Mouse (Mus musculus) adipocyte (in vitro differentiated cells): ENCODE measurements around the gene Gm7138.
A peak's percentile ranks its signal among the peaks of the same experiment; 100 is the strongest.
"Not testable (repeated sequence)": the region's sequence is repeated elsewhere in the genome, so short reads cannot be mapped to it uniquely, and the experiment has no call there.

Experiments used
- DNase-seq: peaks from one replicate; pipeline ENCODE4 v3.0.0-alpha.2; 2016; ENCODE audit warnings: low spot score

Gm7138 gene

DNA sequence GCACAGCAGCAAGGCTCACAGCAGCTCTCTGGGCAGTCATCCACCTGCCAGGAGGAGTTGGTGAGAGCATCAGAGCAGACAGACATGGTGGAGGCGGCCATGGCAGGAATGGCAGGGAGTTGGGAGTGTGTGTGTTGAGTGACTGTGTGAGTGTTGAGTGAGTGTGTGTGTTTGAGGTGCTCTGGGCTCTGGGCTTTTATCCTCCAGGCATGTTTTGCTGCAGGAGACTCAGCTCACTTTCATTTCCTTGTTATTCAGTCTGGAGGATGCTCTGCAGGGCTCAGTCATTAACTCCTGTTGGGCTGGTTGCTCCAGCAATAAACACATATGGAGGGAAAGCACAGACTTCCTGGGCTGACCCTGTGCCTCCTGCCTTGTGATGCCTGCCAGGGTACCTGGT, at the start of gene Gm7138:
Gm7138 (minus strand) TSS at position 101 of the 400 bp plus-strand sequence.
- DNase-seq: not testable (repeated sequence)

DNA sequence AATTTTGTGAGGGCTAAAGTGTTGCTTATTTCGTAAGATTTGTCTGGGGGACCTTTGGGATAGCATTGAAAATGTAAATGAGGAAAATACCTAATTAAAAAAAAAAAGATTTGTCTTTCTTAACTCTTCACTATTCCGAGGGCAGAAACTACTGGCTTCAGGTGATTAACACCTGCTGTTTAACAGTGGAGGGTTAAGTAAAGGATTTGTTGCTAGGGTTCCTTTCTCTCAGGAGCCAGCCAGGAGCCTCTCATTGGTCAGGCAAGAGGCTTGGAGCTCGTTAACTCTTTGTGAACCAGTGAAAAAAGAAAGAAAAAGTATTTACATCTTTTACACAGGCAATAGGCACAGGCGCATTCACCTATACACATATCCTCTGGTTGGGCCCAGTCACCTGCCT, 42.5 kb upstream of the Gm7138 start:
- no peak for DNase-seq

DNA sequence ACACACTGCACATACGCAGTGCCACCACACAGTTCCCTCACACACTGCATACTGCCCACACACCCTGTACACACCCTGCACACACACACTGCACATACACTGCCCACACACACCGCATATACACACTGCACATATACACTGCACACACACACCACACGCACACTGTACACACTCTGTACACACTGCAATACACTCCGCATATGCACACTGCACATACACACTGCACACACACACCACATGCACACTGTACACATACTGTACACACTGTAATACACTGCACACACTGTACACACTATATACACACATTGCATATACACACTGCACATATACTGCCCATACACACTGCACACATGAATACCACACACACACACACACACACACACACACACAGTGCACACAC, 41.8 kb upstream of the Gm7138 start:
- DNase-seq: no peak

DNA sequence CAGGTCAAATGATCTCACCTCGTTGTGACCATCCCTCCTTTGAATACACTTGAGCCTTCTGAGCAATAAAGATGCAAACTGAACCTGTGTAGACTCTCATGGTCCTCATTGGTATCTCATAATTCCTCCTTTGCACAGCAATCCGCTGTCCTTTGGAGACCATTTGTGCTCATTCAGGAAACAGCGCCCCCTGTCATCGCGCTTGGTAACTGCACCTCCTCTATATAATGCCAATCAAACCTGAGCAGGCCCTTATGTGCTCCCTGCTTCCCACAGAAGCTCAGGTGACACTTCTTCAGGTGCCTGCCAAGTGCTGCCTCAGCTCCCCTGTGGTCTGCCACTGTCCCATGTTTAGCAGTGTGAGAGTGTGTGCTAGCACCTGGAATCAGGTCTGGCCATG, 38.8 kb upstream of the Gm7138 start:
- DNase-seq: peak; percentile 12

DNA sequence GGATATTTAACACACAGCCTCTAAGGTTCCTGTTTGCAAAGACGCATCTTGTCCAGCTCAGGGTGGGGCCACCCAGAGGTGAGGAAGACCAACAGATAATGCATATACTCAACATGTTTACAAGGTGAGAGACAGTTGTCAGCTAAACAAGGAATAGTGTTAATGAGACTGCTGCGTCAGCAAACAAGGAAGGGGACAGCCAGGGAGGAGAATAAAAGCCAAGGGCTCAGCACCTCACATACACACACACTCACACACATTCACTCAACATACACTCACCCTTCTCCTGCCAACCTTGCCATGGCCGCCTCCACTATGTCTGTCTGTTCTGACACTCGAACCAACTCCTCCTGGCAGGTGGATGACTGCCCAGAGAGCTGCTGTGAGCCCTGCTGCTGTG, 37.6 kb upstream of the Gm7138 start, which contains the start of gene Gm2696:
Gm2696 (plus strand) TSS at position 301 of the 400 bp plus-strand sequence.
- no peak for DNase-seq

DNA sequence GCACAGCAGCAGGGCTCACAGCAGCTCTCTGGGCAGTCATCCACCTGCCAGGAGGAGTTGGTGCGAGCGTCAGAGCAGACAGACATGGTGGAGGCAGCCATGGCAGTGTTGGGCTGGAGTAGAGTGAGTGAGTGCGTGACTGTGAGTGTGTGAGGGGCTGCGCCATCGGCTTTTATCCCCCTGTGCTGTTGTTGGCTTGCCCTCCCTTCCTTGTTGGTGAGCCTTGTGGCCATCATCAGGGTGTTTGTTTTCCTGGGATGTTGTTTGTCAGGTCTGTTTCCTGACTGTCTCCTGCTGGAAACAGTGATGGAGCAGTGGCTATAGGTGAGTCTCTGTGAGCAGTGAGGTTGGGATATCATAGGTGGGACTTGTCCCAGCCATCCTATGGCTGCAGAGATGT, 35.0 kb upstream of the Gm7138 start, which contains the start of gene Gm9507:
Gm9507 (minus strand) TSS at position 101 of the 400 bp plus-strand sequence.
- DNase-seq: no peak

DNA sequence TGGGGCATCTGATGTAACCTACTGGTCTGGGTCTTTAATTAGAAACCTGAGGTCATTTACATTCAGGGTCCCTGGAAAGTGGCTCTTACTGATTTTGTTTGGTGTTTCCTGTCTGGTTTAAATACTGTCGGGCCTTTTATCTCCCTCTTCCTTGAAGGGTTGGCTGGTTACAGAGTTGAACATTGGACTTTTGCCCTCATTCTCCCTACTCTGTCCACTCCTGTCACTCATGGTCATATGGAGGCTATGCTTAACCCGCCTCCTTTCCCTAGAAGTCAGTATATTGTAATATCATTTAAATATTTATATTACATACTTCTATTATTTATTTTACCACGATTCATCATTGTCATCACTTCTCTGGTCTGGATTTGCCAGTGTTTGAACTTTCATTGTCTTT, 27.4 kb upstream of the Gm7138 start:
- DNase-seq: no peak

DNA sequence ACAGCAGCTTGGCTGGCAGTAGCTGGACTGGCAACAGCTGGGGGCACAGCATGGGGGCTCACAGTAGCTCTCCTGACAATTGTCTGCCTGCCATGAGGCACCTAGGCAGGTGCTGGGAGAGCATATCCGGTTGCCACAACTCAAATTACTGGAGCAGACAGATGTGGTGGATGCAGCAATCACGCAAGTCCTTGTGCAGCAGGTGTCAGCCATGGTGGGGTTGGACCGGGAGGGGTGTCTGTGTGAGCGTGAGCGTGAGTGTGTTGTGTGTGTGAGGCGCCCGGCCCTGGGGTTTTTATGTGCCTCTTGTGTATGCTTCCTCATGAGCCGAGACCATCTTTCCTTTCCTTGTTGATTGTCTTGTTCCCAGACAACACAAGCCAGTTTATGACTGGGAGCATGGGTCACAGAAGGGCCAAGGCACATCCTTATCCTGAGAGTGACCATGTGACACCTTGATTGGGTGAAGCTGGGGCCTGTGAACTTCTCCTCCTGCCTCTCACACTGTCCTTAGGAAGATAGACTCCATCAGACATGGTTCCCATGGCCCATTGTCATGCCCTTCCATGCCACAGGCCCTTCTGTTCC, 22.3 kb upstream of the Gm7138 start, which contains the start of gene Gm19668:
Gm19668 (minus strand) TSS at position 213 of the 588 bp plus-strand sequence.
- DNase-seq: no peak

DNA sequence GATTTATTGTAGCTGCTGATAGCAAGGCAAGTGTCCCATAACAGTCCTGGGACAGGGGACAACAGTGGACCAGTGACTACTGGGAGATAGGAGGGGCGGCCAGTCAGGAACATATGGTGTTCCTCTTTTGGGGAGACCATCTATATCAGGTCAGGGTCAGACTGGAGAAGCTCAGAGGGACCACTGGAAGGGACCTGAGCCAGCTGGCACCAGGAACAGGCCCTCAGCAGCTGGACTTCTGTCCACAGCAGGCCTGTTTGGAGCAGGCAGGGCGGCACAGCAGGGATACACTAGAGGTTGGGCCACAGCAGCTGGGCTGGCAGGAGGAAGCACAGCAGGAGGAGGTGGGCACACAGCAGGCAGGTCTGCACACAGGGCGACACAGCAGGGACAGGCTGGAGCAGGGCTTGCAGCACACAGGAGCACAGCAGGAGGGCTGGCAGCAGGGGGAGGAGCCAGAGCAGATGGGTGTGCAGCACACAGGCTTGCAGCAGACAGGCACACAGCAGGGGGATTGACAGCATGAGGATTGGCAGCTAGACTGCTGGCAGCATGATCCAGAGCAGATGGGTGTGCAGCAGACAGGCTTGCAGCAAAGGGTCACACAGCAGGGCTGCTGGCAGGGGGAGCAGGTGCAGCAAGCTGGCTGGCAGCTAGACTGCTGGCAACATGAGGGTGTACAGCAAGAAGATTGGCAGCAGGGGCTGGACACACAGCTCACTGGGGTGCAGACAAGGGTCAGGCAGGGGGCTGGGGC, 21.6 kb upstream of the Gm7138 start:
- DNase-seq: not testable (repeated sequence)

DNA sequence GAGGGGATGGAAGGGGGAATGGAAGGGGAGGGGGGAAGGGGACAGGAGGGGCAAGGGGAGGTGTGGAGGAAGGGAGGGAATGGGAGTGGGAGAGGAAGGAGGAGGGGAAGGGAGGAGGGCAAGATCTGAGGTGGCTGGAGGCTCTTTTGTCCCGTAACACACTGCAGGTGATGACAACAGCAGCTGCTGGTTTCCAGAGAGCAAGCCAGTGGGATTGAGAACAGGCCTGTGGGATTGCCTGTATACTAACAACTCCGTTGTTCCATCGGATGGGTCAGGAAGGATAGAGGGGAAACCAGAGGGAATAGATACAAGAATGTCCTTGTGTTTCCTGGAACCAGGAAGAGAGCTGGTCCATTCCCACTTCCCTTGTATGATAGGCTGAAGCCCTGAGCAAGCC, 20.9 kb upstream of the Gm7138 start:
- no peak for DNase-seq

DNA sequence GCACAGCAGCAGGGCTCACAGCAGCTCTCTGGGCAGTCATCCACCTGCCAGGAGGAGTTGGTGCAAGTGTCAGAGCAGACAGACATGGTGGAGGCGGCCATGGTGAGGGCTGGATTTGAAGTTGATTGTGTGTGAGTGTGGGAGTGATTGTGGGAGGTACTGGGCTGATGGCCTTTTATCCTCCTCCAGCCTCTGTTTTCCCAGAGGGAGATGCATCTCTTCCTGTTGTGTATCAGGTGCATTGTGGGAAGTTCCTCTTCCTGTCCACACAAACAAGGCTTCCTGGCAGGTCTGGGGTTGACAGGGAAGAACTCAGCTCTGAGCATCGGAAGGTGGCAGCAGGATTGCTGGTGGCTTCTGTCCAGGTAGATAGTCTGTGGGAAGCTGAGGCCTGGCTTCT, 18.2 kb upstream of the Gm7138 start, which contains the start of gene Gm9639:
Gm9639 (minus strand) TSS at position 101 of the 400 bp plus-strand sequence.
- no peak for DNase-seq

DNA sequence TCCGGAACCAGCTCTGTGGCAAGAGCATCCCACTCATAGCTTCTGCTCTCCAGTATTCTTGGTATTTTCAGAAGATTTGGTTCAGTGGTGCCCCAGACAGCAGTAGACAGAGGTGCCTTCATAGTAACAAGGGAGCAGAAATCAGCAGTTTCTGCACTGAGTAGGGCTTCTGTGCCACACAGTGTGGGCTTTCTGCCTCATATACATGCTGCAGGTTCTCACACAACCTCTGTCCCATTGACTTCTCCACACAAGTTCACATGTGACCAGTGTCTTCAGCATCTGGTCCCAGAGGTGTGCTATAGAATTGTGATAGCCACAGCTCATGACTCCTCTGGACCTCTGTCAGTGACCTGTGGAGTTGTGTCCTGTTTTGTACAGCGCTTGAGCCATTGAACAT, 11.9 kb upstream of the Gm7138 start:
- no peak for DNase-seq

DNA sequence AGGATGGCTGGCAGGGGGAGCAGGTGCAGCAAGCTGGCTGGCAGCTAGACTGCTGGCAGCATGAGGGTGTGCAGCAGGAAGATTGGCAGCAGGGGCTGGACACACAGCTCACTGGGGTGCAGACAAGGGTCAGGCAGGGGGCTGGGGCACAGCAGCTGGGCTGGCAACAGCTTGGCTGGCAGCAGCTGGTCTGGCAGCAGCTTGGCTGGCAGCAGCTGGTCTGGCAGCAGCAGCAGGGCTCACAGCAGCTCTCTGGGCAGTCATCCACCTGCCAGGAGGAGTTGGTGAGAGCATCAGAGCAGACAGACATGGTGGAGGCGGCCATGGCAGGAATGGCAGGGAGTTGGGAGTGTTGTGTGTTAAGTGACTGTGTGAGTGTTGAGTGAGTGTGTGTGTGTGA, 11.1 kb upstream of the Gm7138 start, which contains the start of gene Gm7137:
Gm7137 (minus strand) TSS at position 325 of the 400 bp plus-strand sequence.
- DNase-seq: not testable (repeated sequence)

DNA sequence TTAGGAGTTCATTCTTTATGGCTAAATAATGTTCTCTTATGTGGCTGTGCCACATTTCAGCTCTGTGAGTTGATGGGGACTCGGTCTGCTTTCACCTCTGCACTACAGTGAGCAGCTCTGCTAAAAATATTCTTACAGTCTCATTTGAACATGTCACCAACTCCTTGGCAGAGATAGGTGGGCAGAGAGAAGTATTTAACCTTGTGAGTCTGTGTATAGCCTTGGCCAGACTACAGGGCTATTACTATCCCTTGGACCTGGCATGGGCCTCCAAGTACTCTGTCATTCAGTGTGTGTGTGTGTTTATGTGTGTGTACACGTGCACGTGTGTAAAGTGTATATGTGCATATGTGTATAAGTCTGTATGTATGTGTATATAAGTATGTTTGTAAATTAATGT, 6.7 kb upstream of the Gm7138 start:
- not testable (repeated sequence) for DNase-seq

DNA sequence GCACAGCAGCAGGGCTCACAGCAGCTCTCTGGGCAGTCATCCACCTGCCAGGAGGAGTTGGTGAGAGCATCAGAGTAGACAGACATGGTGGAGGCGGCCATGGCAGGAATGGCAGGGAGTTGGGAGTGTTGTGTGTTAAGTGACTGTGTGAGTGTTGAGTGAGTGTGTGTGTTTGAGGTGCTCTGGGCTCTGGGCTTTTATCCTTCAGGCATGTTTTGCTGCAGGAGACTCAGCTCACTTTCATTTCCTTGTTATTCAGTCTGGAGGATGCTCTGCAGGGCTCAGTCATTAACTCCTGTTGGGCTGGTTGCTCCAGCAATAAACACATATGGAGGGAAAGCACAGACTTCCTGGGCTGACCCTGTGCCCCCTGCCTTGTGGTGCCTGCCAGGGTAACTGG, 5.7 kb upstream of the Gm7138 start, which contains the start of gene Gm3250:
Gm3250 (minus strand) TSS at position 101 of the 400 bp plus-strand sequence.
- not testable (repeated sequence) for DNase-seq

DNA sequence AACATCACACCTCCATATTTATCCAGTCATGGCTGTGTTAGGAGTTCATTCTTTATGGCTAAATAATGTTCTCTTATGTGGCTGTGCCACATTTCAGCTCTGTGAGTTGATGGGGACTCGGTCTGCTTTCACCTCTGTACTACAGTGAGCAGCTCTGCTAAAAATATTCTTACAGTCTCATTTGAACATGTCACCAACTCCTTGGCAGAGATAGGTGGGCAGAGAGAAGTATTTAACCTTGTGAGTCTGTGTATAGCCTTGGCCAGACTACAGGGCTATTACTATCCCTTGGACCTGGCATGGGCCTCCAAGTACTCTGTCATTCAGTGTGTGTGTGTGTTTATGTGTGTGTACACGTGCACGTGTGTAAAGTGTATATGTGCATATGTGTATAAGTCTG, 4.6 kb downstream of the Gm7138 start:
- not testable (repeated sequence) for DNase-seq

DNA sequence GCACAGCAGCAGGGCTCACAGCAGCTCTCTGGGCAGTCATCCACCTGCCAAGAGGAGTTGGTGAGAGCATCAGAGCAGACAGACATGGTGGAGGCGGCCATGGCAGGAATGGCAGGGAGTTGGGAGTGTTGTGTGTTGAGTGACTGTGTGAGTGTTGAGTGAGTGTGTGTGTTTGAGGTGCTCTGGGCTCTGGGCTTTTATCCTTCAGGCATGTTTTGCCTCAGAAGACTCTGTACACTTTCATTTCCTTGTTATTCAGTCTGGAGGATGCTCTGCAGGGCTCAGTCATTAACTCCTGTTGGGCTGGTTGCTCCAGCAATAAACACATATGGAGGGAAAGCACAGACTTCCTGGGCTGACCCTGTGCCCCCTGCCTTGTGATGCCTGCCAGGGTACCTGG, 5.5 kb downstream of the Gm7138 start, which contains the start of gene Gm3238:
Gm3238 (minus strand) TSS at position 101 of the 400 bp plus-strand sequence.
- not testable (repeated sequence) for DNase-seq

DNA sequence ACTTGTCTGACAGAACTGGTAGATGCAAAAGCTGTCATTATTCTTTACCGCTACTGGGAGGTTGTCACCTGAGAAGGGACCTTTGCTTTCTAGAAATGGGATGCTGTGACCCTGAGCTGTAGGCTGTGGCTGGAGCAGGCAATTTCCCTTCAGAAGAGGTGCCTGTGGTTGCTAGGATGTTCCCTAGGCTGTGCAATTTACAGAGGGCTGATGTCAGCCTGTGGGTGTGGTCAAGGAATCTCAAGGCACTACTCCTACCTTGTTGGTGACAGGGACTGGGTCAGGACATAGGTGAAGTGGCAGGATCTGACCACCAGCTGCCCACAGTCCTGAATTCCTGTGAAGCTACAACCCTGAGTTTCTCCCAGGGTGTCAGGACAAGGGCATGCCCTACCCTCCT, 7.0 kb downstream of the Gm7138 start:
- DNase-seq: no peak

DNA sequence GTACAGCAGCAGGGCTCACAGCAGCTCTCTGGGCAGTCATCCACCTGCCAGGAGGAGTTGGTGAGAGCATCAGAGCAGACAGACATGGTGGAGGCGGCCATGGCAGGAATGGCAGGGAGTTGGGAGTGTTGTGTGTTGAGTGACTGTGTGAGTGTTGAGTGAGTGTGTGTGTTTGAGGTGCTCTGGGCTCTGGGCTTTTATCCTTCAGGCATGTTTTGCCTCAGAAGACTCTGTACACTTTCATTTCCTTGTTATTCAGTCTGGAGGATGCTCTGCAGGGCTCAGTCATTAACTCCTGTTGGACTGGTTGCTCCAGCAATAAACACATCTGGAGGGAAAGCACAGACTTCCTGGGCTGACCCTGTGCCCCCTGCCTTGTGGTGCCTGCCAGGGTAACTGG, 17.2 kb downstream of the Gm7138 start, which contains the start of gene Gm3233:
Gm3233 (minus strand) TSS at position 101 of the 400 bp plus-strand sequence.
- DNase-seq: not testable (repeated sequence)

DNA sequence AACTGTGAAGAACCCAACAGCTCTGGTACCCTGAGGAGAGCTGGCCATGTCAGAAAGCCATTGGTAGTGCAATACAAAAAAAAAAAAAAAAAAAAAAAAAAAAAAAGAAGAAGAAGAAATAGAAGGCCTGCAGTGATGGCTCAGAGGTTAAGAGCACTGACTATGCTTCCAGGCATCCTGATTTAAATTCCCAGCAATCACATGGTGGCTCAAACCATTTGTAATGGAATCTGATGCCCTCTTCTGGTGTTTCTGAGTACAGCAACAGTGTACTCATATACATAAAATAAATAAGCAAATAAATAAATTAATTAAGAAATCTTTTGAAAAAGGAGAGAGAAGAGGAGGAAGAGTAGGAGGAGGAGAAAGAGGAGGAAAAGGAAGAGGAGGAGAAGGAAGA, 23.3 kb downstream of the Gm7138 start:
- no peak for DNase-seq

DNA sequence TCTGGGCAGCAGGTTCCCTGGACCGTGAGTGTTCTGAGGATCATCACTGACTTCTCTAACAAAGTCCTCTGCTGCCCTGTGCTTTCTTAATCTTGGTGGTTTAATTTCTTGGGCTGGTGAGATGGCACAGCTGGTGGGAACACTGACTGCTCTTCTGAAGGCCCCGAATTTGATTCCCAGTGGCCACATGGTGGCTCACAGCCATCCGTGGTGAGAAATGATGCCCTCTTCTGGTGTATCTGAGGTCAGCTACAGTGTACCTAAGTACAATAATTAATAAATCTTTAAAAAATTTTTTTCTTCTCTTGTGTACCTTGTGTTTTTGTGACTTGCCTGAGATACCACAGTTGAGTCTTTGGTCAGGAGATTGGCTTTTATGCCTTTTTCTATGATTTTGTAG, 24.4 kb downstream of the Gm7138 start:
- DNase-seq: not testable (repeated sequence)

DNA sequence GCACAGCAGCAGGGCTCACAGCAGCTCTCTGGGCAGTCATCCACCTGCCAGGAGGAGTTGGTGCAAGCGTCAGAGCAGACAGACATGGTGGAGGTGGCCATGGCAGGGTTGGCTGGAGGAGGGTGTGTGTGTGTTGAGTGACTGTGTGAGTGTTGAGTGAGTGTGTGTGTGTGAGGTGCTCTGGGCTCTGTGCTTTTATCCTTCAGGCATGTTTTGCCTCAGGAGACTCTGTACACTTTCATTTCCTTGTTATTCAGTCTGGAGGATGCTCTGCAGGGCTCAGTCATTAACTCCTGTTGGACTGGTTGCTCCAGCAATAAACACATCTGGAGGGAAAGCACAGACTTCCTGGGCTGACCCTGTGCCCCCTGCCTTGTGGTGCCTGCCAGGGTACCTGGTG, 25.5 kb downstream of the Gm7138 start, which contains the start of gene Gm9736:
Gm9736 (minus strand) TSS at position 101 of the 400 bp plus-strand sequence.
- not testable (repeated sequence) for DNase-seq

DNA sequence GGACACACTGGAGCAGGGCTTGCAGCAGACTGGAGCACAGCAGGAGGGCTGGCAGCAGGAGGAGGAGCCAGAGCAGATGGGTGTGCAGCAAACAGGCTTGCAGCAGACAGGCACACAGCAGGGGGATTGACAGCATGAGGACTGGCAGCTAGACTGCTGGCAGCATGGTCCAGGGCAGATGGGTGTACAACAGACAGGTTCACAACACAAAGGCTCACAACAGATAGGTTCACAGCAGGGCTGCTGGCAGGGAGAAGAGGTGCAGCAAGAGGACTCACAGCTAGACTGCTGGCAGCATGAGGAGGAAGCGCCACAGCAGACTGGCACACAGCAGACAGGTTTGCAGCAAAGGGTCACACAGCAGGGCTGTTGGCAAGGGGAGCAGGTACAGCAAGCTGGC, 26.1 kb downstream of the Gm7138 start:
- not testable (repeated sequence) for DNase-seq
